Mouse (Mus musculus): Measurements from ENCODE around the gene Dhx37.

- TF ChIP-seq CTCF (IDR thresholded peaks at IDR 0.05; ENCODE audit: control insufficient read depth, insufficient read depth, insufficient replicate concordance, low read depth, low read length): no peak
- no peak for TF ChIP-seq POLR2A (IDR thresholded peaks at IDR 0.05; ENCODE audit: control insufficient read depth, low read depth, low read length)
These were observed 70.0 kb downstream of the Dhx37 start for GRCm38 (mm10) chr5:125363894-125364293.

Measured in testis, adult 2 months (tissue).